Mouse (Mus musculus): ENCODE measurements around the gene Celf5. TPM values are rescaled to one million over a fixed set of nuclear protein-coding genes. Genes with fewer than 3 reads are reported as not detected.

The Celf5 gene
- total RNA-seq, 1 experiment from 2014 or later, result 0.48 TPM

GRCm38 (mm10) chr10:81426897-81427296 is 55.6 kb downstream of the Celf5 start:
- peak; percentile 88 for DNase-seq

- peak; percentile 55 for DNase-seq
These were observed 56.3 kb downstream of the Celf5 start for GRCm38 (mm10) chr10:81426081-81426671.

- DNase-seq, result peak; percentile 74
These were observed 57.2 kb downstream of the Celf5 start for GRCm38 (mm10) chr10:81425236-81425850.

DNA sequence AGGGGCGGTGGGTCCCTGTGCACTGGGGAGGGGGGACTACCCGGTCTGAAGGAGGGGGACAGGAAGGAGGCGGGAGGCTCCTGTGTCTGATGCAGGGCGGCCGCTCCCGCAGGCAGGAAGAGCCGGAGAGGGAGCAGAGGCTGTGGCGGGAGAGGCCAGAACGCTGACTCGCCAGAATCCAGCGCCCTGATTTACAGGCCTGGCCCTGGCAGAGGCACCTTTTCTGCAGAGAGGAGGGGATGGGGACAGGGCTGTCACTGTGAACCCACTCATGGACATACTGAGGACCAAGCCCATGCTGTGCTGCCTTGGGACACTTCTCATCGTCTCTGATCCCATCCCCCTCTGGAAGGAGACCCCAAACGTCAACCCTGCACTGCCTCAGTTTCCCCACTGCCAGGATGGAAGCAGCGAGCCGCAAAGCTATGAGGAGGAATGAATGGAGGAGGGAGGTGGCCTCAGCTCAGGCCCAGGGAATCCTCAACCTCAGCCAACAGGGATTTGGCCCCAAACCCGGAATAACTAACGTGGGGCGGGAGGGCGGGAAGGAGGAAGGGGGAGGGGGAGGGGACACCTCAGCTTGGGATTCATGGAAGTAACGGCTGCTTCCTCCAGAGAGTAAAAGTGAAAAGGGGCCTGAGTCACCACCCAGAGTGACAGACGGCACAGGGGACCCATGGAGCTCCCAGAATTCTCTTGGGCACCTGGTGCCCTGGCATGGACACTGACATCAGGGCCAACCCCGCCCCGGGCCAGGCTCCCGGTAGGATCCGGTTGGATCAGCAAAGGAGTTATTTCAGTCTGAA is 58.1 kb downstream of the Celf5 start:
- DNase-seq, result peak; percentile 89

GRCm38 (mm10) chr10:81423476-81424245 is 58.8 kb downstream of the Celf5 start:
- peak; percentile 4 for DNase-seq

GRCm38 (mm10) chr10:81422661-81423217 is 59.8 kb downstream of the Celf5 start:
- DNase-seq, result peak; percentile 6

- DNase-seq, result peak; percentile 28
These were observed 60.3 kb downstream of the Celf5 start for GRCm38 (mm10) chr10:81422191-81422590.

DNA sequence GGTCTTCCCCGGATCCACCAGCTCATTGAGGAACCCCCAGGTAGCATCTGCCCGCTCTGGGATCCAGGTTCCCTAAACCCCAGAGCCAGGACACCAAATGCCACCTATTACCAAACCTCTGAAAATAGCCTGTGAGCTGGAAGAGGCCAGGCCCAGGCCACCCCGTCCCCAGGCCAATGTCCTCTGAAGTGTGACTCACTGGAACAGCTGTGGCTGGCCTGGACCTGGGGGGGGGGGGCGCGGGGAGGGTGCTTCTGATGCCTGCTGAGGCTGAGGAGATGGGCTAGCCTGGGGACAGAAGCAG is 60.8 kb downstream of the Celf5 start:
- peak; percentile 73 for DNase-seq

GRCm38 (mm10) chr10:81421041-81421796 is 61.3 kb downstream of the Celf5 start:
- no peak for DNase-seq

- peak; percentile 80 for DNase-seq
These were observed 62.2 kb downstream of the Celf5 start for GRCm38 (mm10) chr10:81420191-81420767.

GRCm38 (mm10) chr10:81419111-81419928 is 63.2 kb downstream of the Celf5 start:
- peak; percentile 17 for DNase-seq

DNA sequence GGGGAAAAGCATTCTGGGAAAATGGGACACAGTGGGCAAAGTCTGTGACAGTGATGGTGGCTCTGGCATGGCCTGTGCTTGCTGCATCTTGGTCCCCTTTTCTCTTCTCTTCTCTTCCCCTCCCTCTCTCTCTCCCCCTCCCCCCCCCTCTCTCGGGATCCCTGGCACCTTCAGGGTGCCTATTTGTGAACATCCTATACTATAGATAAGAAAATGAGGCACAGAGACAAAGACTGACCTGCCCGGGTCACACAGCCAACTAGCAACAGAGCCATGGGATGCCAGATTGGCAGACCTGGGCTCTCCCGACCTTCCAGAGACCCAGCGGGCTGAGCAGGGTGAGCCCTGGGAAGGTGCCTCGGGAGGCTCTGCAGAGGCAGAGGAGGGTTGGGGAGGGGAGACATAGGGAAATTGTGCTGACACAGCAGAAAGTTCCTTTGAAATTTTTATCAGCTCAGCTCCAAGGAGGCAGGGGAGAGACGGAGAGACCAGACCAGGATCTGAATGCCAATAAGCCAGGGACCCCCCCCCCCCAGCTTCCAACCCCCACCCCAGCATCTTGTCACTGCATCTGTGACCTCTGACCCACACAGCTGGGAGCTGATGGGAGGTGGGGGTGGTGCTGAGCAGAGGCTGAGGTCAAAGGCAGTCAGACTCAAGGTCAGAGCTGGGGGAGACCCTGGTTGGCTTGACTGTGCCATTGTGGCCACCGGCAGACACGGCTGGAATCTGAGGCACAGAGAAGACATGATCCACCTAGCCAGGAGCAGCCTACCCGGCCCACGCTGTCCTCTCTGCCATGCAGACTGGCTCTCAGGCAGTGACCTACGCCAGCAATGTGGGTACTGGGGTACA is 64.1 kb downstream of the Celf5 start:
- peak; percentile 13 for DNase-seq

GRCm38 (mm10) chr10:81417227-81418215 is 65.0 kb downstream of the Celf5 start:
- DNase-seq, result peak; percentile 6

DNA sequence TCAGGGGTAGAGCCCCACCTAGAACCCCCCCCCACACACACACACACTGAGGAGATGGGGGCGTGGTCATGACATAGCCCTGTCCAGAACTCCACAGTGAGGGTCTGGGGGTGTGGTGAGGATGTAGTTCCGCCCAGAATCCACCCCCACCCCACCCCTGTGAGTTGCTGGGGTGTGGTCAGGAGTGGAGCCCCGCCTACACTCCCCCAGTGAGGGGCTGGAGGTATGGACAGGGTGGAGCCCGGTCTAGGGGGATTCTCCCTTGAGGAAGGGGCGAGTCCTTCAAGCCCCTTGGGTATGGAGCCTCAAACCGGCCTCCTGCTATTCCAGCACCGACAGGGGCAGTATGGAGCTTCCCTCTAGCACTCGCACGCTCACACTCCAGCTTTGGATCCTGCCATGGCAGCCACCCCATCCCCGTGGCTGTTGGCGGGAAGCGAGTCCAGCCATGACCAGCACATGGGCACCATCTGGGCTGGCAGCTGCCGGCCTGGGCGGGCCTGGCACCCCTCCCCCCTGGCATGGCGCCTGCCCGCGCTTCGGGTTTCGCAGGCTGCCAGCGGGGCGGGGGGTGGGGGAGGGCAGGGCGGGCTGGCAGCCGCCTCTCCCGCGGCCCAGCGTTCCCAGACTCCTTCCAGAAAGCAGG is 65.8 kb downstream of the Celf5 start:
- DNase-seq, result peak; percentile 92

DNA sequence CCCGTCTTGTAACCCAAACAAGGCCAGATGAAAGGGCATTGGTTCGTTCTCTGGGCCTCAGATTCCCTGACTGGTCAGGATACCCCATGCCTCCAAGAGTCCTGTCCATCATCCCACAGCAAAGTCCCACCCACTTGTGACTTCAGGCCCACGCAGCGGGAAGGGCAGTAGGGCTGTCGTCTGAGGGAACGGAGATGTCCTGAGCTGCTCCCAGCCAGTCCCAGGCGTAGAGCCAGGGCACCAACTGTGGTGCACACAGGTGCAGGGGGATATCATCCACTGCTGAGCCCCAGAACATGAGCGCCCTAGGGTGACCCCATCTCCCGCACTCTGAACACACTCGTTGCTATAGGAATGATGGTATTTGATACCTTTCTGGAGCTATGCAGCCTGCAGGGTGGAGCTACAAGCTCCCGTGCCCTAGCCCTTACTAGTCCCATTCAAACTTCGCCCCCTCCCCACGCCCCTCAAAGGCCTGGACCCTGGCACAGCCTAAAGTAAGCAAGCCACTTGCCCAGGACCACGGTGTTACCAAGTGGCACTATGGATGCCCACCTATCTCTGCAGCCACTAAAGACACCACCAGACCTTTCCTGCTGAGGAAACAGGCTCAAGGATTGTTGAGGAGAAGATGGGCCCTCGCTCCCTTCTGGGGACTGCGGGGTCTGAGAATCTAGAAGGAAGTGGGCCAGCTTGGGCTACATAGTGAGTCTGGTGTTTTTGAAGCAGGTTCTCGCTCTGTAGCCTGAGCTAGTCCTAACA is 66.8 kb downstream of the Celf5 start:
- DNase-seq, result peak; percentile 21

DNA sequence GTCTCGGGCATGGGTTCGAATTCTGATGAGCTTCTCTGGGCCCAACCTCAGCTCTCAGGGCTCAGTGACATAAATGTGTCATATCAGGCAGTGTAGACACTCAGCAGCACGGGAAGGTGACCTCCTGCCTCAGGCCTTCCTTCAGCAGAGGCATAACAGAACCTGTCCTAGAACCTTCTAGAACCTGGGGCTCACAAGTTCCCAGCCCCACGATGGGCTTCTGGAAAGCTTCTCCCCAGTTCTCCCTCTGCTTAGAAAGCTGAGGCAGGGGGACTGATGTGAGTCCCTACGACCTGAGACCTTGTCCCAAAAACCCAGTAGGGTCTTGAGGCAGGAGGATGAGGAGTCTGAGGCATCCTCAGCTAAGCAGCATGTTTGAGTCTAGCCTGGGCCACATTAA is 67.4 kb downstream of the Celf5 start:
- DNase-seq, result no peak

DNA sequence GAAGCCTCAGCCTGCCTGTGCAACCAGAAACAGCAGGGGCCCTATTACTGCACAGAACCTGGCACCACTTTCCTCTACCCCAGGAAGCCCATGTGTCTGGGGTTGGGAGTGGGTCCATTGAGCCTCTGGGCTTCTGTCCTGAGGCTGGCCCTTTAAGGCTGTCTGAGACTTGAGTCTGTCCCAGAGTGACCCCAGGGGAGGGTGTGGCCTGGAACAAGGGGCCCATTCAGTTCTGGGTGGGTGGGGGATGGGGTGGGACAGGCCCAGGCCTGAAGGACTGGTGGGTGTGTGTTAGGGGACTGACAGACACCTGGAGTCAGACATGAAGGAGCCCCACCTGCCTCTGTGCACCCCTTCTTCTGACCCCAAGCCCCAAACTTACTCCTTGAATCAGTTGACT is 67.8 kb downstream of the Celf5 start:
- no peak for DNase-seq

Data from adrenal gland, postnatal 14 days (tissue).